Mouse (Mus musculus) lung, postnatal 25 days (tissue): ENCODE data around the gene Pspc1.
"Not testable (repeated sequence)": the region's sequence is repeated elsewhere in the genome, so short reads cannot be mapped to it uniquely, and the experiment has no call there.

Source experiments
- DNase-seq: peaks from one replicate; pipeline ENCODE4 v3.0.0; 2022; ENCODE audit warnings: low spot score

The Pspc1 gene

GRCm38 (mm10) chr14:56778200-56778932 is at the start of gene Pspc1:
Pspc1 (minus strand) TSS chr14:56778316.
- peak; percentile 97 for DNase-seq

GRCm38 (mm10) chr14:56824562-56824961 is 46.4 kb upstream of the Pspc1 start:
- no peak for DNase-seq

- no peak for DNase-seq
These were observed 39.5 kb upstream of the Pspc1 start for GRCm38 (mm10) chr14:56817616-56818015.

GRCm38 (mm10) chr14:56817131-56817530 is 39.0 kb upstream of the Pspc1 start:
- DNase-seq, result no peak

GRCm38 (mm10) chr14:56816541-56816940 is 38.4 kb upstream of the Pspc1 start:
- no peak for DNase-seq

- DNase-seq, result peak; percentile 89
These were observed 34.5 kb upstream of the Pspc1 start for GRCm38 (mm10) chr14:56812520-56813036.

- DNase-seq, result peak; percentile 89
These were observed 33.7 kb upstream of the Pspc1 start, which contains the start of gene Zmym5 for GRCm38 (mm10) chr14:56811701-56812339. Zmym5 (minus strand) TSS chr14:56811716.

GRCm38 (mm10) chr14:56810781-56811690 is 32.9 kb upstream of the Pspc1 start:
- DNase-seq, result not testable (repeated sequence)

- DNase-seq, result peak; percentile 48
These were observed 15.1 kb upstream of the Pspc1 start for GRCm38 (mm10) chr14:56793243-56793642.

- no peak for DNase-seq
These were observed 6.5 kb upstream of the Pspc1 start for GRCm38 (mm10) chr14:56784575-56784974.

GRCm38 (mm10) chr14:56778933-56779300 is 801 bp upstream of the Pspc1 start:
- no peak for DNase-seq

- DNase-seq, result peak; percentile 66
These were observed 568 bp downstream of the Pspc1 start for GRCm38 (mm10) chr14:56777360-56778136.

- no peak for DNase-seq
These were observed 1.4 kb downstream of the Pspc1 start for GRCm38 (mm10) chr14:56776571-56777238.

- DNase-seq, result no peak
These were observed 2.7 kb downstream of the Pspc1 start for GRCm38 (mm10) chr14:56775416-56775815.

- not testable (repeated sequence) for DNase-seq
These were observed 11.7 kb downstream of the Pspc1 start for GRCm38 (mm10) chr14:56766438-56766837.

GRCm38 (mm10) chr14:56765117-56765516 is 13.0 kb downstream of the Pspc1 start:
- not testable (repeated sequence) for DNase-seq

GRCm38 (mm10) chr14:56751282-56751681 is 26.8 kb downstream of the Pspc1 start:
- DNase-seq, result no peak

- DNase-seq, result no peak
These were observed 37.9 kb downstream of the Pspc1 start for GRCm38 (mm10) chr14:56740175-56740574.

GRCm38 (mm10) chr14:56726493-56726892 is 51.6 kb downstream of the Pspc1 start:
- DNase-seq, result no peak

- DNase-seq, result no peak
These were observed 72.4 kb downstream of the Pspc1 start for GRCm38 (mm10) chr14:56705687-56706086.

GRCm38 (mm10) chr14:56702644-56703043 is 75.5 kb downstream of the Pspc1 start:
- no peak for DNase-seq
